In the genomic region with DNA sequence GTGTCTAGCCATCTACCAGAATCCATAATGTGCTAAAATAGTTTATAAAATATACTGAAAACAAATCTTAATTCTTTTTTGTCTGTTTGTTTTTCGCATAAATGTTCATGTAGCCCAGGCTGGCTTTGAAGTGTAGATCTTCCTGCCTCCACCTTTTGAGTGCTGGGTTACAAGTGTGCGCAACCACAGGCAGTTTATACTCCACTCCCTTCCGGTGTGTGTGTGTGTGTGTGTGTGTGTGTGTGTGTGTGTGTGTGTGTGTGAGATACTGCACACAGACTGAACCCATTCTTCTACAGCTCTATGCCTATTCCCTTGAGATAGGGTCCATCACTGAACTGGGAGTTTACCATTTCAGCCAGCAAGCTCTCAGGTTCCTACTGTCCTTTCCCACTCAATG, we compare ENCODE assay signal across 16 mouse cellular contexts. TPM values are rescaled to one million over a fixed set of nuclear protein-coding genes. Genes with fewer than 3 reads are reported as not detected.
DNase-seq lines count a peak whose midpoint lies in the region; ATAC-seq lines count a peak whose summit lies in the region.
"Had no signal": no experiment of that assay in that cellular context is flagged by ENCODE, and none has a peak within 500 bp of the region (broad histone marks: within the 10 kb centered on the region; RNA-seq: fewer than 3 reads in every experiment).

No protein-coding gene starts in this region.

- ATAC-seq in erythroid progenitor cell, adult 5-6 weeks (replicated peaks; ENCODE audit: low FRiP score, poor library complexity, severe bottlenecking), result no peak
- ATAC-seq: intestine, embryonic 16.5 days; midbrain, embryonic 16.5 days had no signal

- DNase-seq in spleen, postnatal 36 days (ENCODE audit: low spot score in 2 of 2), result peak; percentile 14 to 17
- no peak for DNase-seq in spleen, postnatal 14 days (ENCODE audit: low spot score in 2 of 2)
- DNase-seq in naive thymus-derived CD4-positive, alpha-beta T cell, adult 2 months (ENCODE audit: low read depth), result peak; percentile 80
- peak; percentile 78 for DNase-seq in thymus, postnatal 14 days
- DNase-seq in yolk sac, embryonic 10.5 days (ENCODE audit: low spot score), result no peak
- no peak for DNase-seq in right cerebral cortex, postnatal 4 days
- DNase-seq: adrenal gland, postnatal 25 days; cerebellum, adult 9-11 months; heart, postnatal 36 days; kidney, adult 9 months; kidney, postnatal 14 days; layer of hippocampus, postnatal 36 days; right cerebral cortex, adult 18-20 months had no signal

RNA-seq across cellular contexts. Expression of gene Gtf3c3, which starts 54.7 kb away (rescaled TPM):
- 2.9 and 19.5 TPM in 2 replicates for total RNA-seq in erythroid progenitor cell, adult 5-6 weeks (2015; ENCODE audit: low replicate concordance)
- 3.8 and 7.4 TPM in 2 replicates for total RNA-seq in erythroid progenitor cell, adult 5-6 weeks (2017; ENCODE audit: low replicate concordance)

Comparison
In these comparisons a context has a peak if more than half of its experiments do, and no peak if none do; other contexts are left out.
1. DNase-seq: peak in spleen, postnatal 36 days (2 of 2), naive thymus-derived CD4-positive, alpha-beta T cell, adult 2 months (single experiment) and thymus, postnatal 14 days (single experiment); none in spleen, postnatal 14 days (0 of 2), yolk sac, embryonic 10.5 days (single experiment) and right cerebral cortex, postnatal 4 days (single experiment).